Mouse (Mus musculus): Measurements from ENCODE around the gene Slco1b2.

GRCm38 (mm10) chr6:141584791-141585403 is 44.4 kb upstream of the Slco1b2 start:
- TF ChIP-seq CTCF (conservative IDR thresholded peaks at IDR 0.05; ENCODE audit: low read length), result no peak
- no peak for TF ChIP-seq NANOG (IDR thresholded peaks at IDR 0.05; ENCODE audit: borderline replicate concordance, low read length)

Measured in E14TG2a.4 (cell line).